Mouse (Mus musculus) erythroblast, adult 5-6 weeks (primary cell): ENCODE measurements around the gene Abca1. TPM values are rescaled to one million over a fixed set of nuclear protein-coding genes. Genes with fewer than 3 reads are reported as not detected.

Experiments used
- ATAC-seq: replicated peaks from 2 replicates; pipeline ENCODE4 v1.8.0; 2016; ENCODE audit warnings: moderate number of reproducible peaks, mild to moderate bottlenecking, moderate TSS enrichment, inconsistent platforms; ENCODE audit not compliant: poor library complexity, low FRiP score, severe bottlenecking
- total RNA-seq, 2 experiments: library from RNA; stranded (forward) in 1 of 2; stranded (reverse) in 1 of 2; fragments of 150-400 nt in 1 of 2; fragments of 200-764, 138-1000 nt in 1 of 2; gene quantifications; 2 replicates each; pipeline versions ENCODE4 v1.2.3 to v1.2.4; 2015 to 2017; ENCODE audit warnings: low replicate concordance in 2 of 2

The Abca1 gene
- total RNA-seq (2015; ENCODE audit: low replicate concordance): 1.9 TPM in 2 replicates
- total RNA-seq (2017; ENCODE audit: low replicate concordance): 1.8 and 2.6 TPM in 2 replicates

DNA sequence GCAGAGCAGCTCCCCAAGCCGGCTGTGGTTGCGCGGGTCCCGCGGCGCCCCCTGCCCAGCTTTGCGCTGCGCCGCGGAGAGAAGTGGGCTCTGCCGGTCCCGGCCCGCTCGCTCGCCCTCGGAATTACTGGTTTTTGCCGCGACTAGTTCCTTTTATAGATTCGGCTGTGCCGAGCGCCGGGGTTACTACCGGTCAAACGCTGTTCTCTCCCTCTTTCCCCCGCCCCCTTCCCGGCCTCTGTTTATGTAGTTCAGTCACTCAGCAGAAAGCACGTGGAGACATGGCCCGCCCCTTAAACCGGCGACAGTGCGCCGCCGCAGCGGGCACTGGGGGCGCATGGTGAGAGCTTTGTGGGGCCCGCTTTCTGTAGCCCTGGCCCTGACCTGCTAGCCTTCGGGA lies at the start of gene Abca1:
Gene Abca1 (minus strand): TSS at position 129 of the 400 bp plus-strand sequence.
- no peak for ATAC-seq

DNA sequence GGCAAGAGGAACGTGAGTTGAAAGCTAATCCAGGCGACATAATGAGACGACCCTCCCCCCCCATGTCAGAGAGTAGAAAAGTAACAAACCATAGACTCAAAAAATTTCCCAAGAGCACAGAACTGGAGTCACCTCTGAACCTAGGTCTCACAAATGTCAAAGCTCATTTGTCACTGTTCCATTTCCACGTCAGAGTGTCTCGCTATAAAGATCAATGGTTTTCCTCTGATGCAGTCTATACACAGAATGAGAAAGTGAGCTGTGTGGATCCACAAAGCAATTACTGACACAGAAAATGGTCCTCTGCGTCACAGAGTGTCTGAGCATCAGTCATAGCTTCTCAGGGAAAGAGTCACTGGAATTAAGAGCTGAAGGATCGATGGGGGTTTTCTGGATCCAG lies 44.8 kb upstream of the Abca1 start:
- no peak for ATAC-seq

GRCm38 (mm10) chr4:53203595-53204400 lies 44.1 kb upstream of the Abca1 start:
- no peak for ATAC-seq

DNA sequence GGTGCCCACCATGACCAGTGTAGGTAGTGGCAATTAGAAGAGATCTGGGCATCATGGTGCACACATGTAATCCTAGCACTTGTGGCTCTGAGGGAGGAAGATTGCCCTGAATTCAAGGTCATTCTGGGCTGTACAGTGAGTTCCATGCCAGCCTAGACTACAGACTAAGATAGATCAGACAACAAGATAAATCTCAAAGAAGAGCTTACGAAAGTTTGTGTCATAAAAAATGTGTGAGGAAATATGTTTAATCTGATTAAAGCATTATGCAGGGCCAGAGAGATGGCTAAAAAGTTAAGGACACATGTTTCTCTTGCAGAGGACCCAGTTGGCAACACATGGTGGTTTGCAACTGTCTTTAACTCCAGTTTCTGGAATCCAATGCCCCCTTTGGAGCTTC lies 40.6 kb upstream of the Abca1 start:
- ATAC-seq: no peak

- no peak for ATAC-seq
Measured at GRCm38 (mm10) chr4:53197842-53198241, 38.1 kb upstream of the Abca1 start.

DNA sequence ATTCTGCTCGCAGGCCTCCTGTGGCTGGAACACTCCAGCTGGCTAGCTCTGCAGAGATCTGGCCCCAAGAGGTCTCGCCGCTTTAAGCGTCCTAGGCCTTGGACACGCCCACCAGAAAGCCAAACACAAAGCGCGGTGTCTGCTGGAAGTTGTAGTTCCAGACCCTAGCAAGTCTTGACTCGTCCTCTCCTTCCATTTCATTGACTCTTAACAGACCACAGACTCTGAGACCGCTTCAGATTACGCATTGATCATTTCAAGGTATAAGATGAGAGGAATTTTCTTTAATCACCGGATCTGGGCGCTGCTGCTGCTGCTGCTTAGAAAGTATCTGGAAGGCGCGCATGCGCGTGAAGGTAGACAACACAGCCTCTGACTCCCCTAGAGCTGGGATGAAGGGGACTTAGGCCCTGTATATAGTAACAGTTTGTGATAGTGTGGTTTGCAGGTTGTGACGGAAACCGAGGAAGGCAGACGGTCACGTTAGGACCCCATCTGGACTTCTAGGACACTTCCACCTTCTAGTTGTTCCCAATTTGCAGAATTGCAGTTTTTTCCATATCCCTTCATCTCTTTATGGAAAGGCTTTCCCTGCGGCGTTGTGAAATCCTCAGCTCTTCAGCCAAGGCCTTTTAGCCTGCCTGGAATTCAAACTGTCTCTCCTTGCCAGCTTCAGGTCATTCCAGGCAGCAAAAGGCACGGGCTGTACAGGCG lies 36.5 kb upstream of the Abca1 start:
- ATAC-seq: peak; percentile 87

- ATAC-seq: no peak
Measured at GRCm38 (mm10) chr4:53187071-53187470, 27.4 kb upstream of the Abca1 start.

DNA sequence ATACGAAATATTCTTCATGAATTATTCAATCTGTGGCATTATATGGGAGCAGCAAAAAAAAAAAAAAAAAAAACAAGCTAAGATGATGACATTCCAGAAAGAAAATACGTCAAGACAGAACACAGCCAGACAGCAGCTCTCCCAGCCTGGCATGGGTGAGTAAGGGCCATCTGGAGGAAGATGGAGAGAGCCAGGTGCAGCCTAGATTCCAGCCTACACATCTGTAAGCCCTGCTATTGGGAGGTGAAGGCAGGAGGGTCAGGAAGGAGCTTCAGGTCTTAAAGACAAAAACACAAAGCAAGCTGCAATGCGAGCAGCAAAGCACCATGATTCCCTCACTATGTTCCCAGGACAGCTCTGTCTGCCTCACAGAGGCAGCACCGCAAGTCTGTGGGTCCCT lies 26.9 kb upstream of the Abca1 start:
- ATAC-seq: no peak

- ATAC-seq: no peak
Measured at GRCm38 (mm10) chr4:53186141-53186540, 26.4 kb upstream of the Abca1 start.

DNA sequence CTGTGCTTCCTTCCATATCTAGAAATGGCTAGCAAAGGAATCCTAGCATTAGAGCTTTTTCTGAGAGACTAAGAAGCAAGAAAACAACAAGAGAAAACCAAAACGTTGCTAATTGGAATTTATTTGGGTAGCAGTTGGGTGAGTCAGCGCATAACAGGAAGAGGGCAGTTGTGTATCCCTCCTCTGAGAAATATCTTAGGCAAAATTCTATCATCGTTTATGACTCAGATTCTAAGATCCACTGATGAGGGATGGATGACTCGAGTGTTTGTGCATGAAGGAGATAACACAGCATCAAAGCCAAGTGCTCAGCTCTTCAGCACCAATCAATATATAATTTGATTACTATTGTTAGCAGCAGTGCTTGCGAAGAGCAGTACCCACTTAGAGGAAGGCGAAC lies 21.8 kb upstream of the Abca1 start:
- no peak for ATAC-seq

- no peak for ATAC-seq
Measured at GRCm38 (mm10) chr4:53179308-53179820, 19.7 kb upstream of the Abca1 start.

GRCm38 (mm10) chr4:53178489-53178888 lies 18.8 kb upstream of the Abca1 start:
- no peak for ATAC-seq

GRCm38 (mm10) chr4:53177696-53178095 lies 18.0 kb upstream of the Abca1 start:
- no peak for ATAC-seq

DNA sequence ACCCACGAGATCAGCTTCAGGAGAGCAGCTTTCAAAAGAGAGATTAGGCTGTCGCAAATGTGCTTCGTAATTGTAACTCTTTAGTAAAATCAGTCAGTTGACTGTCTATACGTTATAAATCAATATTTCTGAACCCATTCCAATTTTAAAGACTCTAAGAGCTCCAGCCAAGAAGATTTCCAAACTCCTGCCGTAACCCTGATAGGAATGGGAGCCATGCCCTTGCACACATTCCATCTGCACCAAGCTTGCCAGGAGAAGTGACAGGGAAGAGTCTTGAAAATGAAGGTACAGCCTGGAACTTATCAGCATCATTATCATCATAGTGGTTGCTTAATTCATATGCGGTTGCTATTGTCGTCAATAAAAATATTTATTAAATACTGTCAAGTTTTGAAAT lies 15.2 kb upstream of the Abca1 start:
- ATAC-seq: no peak

DNA sequence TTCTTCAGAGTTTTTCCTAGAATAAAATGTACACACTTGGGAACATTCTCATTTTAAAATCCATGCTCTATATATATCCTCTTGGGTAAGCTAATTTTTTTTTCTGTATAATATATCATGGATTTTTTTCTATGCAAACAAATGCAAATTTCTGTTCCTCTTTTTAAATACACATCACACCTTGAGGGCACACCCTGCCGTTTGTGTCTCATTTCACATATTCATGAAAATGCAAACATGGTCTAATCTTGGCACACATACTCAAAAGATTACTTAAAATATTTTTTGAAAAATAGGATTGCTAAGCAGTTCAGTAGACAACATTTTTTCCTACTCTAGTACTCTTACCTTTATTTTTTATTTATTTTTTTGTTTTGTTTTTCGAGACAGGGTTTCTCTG lies 10.7 kb upstream of the Abca1 start:
- ATAC-seq: no peak

DNA sequence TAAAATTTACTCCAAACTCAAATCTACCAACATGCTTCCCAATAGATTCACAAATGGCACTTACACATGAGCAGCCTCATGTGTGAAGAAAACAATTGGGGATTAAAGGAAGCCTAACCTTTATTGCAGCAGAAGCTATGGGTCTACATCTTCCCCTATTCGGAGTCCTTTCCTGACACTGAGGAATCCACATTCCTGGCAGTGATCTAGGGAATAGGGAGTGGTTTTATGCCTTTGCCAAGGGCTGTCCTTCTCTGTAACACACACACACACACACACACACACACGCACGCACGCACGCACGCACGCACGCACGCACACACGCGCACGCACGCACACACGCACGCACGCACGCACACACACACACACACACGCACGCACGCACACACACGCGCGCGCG lies 5.5 kb upstream of the Abca1 start:
- ATAC-seq: no peak

DNA sequence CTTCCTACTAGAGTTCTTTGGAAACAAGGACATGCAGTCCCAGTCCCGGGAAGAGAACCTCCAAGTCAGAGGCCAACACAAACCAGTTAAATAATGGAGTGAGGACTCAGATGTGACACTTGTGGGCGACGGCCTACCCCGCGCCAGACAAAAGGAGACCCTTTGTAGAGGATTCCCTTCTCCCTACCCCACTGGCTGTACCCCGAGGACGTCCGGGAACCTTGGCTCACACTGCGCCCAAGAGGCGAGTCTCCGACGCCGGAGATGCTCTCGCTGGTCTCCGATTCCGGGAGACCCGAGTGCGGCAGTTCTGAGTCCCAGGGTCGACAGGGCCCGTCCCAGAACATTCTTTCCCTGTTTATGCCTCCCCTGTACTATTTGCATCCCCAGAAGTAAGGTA lies 519 bp downstream of the Abca1 start:
- no peak for ATAC-seq

GRCm38 (mm10) chr4:53158634-53159033 lies 1.1 kb downstream of the Abca1 start:
- ATAC-seq: 0 out of 2 replicates have a peak, but pooled peaks have one; percentile 39

GRCm38 (mm10) chr4:53155471-53155870 lies 4.2 kb downstream of the Abca1 start:
- ATAC-seq: no peak

GRCm38 (mm10) chr4:53153711-53154110 lies 6.0 kb downstream of the Abca1 start:
- ATAC-seq: no peak

GRCm38 (mm10) chr4:53153061-53153460 lies 6.6 kb downstream of the Abca1 start:
- ATAC-seq: no peak
